Mouse (Mus musculus): ENCODE measurements around the gene Csk. TPM values are rescaled to one million over a fixed set of nuclear protein-coding genes. Genes with fewer than 3 reads are reported as not detected.

Csk gene
- total RNA-seq, 2 experiments from 2014 or later: 151 to 213 TPM

Other genes with a start within 250 kb of the Csk start
- 22.1 and 34.8 TPM in 2 replicates for gene Ppcdc, start 213.5 kb downstream of the Csk start, total RNA-seq (2014; fragmentation: Nextera tagmentation)
- 10.5 and 13.9 TPM in 2 replicates for gene Ppcdc, start 213.5 kb downstream of the Csk start, total RNA-seq (2017)
- gene Scamp5, start 185.6 kb downstream of the Csk start, total RNA-seq (2014; fragmentation: Nextera tagmentation): not detected in 2 replicates
- gene Scamp5, start 185.6 kb downstream of the Csk start, total RNA-seq (2017): not detected in 2 replicates
- gene Rpp25, start 149.6 kb downstream of the Csk start, total RNA-seq (2014; fragmentation: Nextera tagmentation): not detected in 2 replicates
- not detected in 2 replicates for gene Rpp25, start 149.6 kb downstream of the Csk start, total RNA-seq (2017)
- gene Cox5a, start 132.4 kb downstream of the Csk start, total RNA-seq (2014; fragmentation: Nextera tagmentation): 479 and 484 TPM in 2 replicates
- gene Cox5a, start 132.4 kb downstream of the Csk start, total RNA-seq (2017): 60.4 and 80.0 TPM in 2 replicates
- gene Fam219b, start 116.1 kb downstream of the Csk start, total RNA-seq (2014; fragmentation: Nextera tagmentation): 12.1 and 12.7 TPM in 2 replicates
- 9.2 and 10.0 TPM in 2 replicates for gene Fam219b, start 116.1 kb downstream of the Csk start, total RNA-seq (2017)
- gene Mpi, start 100.9 kb downstream of the Csk start, total RNA-seq (2014; fragmentation: Nextera tagmentation): 13.5 and 16.6 TPM in 2 replicates
- gene Mpi, start 100.9 kb downstream of the Csk start, total RNA-seq (2017): 6.6 and 6.7 TPM in 2 replicates
- gene Scamp2, start 92.7 kb downstream of the Csk start, total RNA-seq (2014; fragmentation: Nextera tagmentation): 21.5 and 45.2 TPM in 2 replicates
- gene Scamp2, start 92.7 kb downstream of the Csk start, total RNA-seq (2017): 10.1 and 22.2 TPM in 2 replicates
- 8.7 and 16.7 TPM in 2 replicates for gene Ulk3, start 64.2 kb downstream of the Csk start, total RNA-seq (2014; fragmentation: Nextera tagmentation)
- gene Ulk3, start 64.2 kb downstream of the Csk start, total RNA-seq (2017): 2.6 and 3.8 TPM in 2 replicates
- not detected in 2 replicates for gene Cplx3, start 47.4 kb downstream of the Csk start, total RNA-seq (2014; fragmentation: Nextera tagmentation)
- not detected in 2 replicates for gene Cplx3, start 47.4 kb downstream of the Csk start, total RNA-seq (2017)
- not detected in 2 replicates for gene Lman1l, start 32.9 kb downstream of the Csk start, total RNA-seq (2014; fragmentation: Nextera tagmentation)
- gene Lman1l, start 32.9 kb downstream of the Csk start, total RNA-seq (2017): not detected in 2 replicates
- gene Cyp1a2, start 30.1 kb upstream of the Csk start, total RNA-seq (2014; fragmentation: Nextera tagmentation): not detected in 2 replicates
- not detected in 2 replicates for gene Cyp1a2, start 30.1 kb upstream of the Csk start, total RNA-seq (2017)
- gene Cyp1a1, start 34.3 kb upstream of the Csk start, total RNA-seq (2014; fragmentation: Nextera tagmentation): 0.52 and 1.7 TPM in 2 replicates
- gene Cyp1a1, start 34.3 kb upstream of the Csk start, total RNA-seq (2017): 1.3 TPM in 1 of 2 replicates, not detected in the other
- gene Edc3, start 54.9 kb upstream of the Csk start, total RNA-seq (2014; fragmentation: Nextera tagmentation): 14.2 and 25.0 TPM in 2 replicates
- gene Edc3, start 54.9 kb upstream of the Csk start, total RNA-seq (2017): 4.8 and 6.0 TPM in 2 replicates
- 58.1 and 73.0 TPM in 2 replicates for gene Clk3, start 112.2 kb upstream of the Csk start, total RNA-seq (2014; fragmentation: Nextera tagmentation)
- 24.7 and 36.4 TPM in 2 replicates for gene Clk3, start 112.2 kb upstream of the Csk start, total RNA-seq (2017)
- 2.3 and 3.4 TPM in 2 replicates for gene Arid3b, start 183.2 kb upstream of the Csk start, total RNA-seq (2014; fragmentation: Nextera tagmentation)
- gene Arid3b, start 183.2 kb upstream of the Csk start, total RNA-seq (2017): 1.5 and 3.2 TPM in 2 replicates